Mouse (Mus musculus) ES-E14 (cell line): ENCODE results near the gene Ndufv3.

ENCODE experiments used
- CHD2 ChIP-seq: IDR thresholded peaks from 2 replicates; pipeline ENCODE4 v1.6.1; 2014; ENCODE audit warnings: mild to moderate bottlenecking, low read depth, low read length, inconsistent platforms
- HCFC1 ChIP-seq: IDR thresholded peaks from 2 replicates; pipeline ENCODE4 v1.6.1; 2012; ENCODE audit warnings: low read length, inconsistent platforms, borderline replicate concordance; ENCODE audit not compliant: insufficient read depth
- MAFK ChIP-seq: IDR thresholded peaks from 2 replicates; pipeline ENCODE4 v1.6.1; 2014; ENCODE audit warnings: mild to moderate bottlenecking, low read depth, low read length, inconsistent platforms; ENCODE audit not compliant: insufficient read depth
- ZC3H11A ChIP-seq: IDR thresholded peaks from 2 replicates; pipeline ENCODE4 v1.6.1; 2012; ENCODE audit warnings: low read depth, mild to moderate bottlenecking, inconsistent platforms, low read length, borderline replicate concordance
- ZNF384 ChIP-seq: IDR thresholded peaks from 2 replicates; pipeline ENCODE4 v1.6.1; 2012; ENCODE audit warnings: low read depth, low read length, inconsistent platforms

DNA sequence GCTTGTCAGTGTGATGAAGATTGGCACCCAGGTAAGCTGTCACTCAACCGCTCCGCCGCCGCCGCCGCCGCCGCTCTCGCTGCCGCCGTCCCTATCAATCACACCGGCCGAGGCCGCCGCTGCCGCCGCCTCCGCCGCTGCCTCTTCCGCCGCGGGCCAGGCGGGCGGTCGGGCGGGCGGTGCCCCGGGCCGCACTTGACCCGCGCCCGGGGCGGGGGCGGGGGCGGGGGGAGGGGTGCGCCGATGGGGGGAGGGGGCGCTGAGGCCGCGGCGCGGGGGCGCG, 44.9 kb downstream of the Ndufv3 start:
- no peak for TF ChIP-seq ZNF384
- no peak for TF ChIP-seq HCFC1
- no peak for TF ChIP-seq CHD2
- no peak for TF ChIP-seq ZC3H11A
- TF ChIP-seq MAFK = no peak
